Mouse (Mus musculus) lung, embryonic 15.5 days (tissue): ENCODE data around the gene Spdye4b. TPM values are rescaled to one million over a fixed set of nuclear protein-coding genes. Genes with fewer than 3 reads are reported as not detected.
"Not testable (repeated sequence)": the region's sequence is repeated elsewhere in the genome, so short reads cannot be mapped to it uniquely, and the experiment has no call there.

Experiments used
- ATAC-seq: fragments of 200-750 bp; cut with Nextera tagmentation; 2 replicates; pipeline ENCODE4 v1.8.0; 2017; ENCODE audit warnings: moderate number of reproducible peaks, borderline replicate concordance; ENCODE audit not compliant: low FRiP score, low TSS enrichment; ENCODE audit errors: extremely low read depth
- H3K27ac ChIP-seq: fragments of 300-500 bp; sonication (generic); 2 replicates; pipeline ENCODE4 v1.5.1; 2015; ENCODE audit warnings: moderate library complexity, mild to moderate bottlenecking, inconsistent platforms
- H3K27me3 ChIP-seq: fragments of 300-500 bp; sonication (generic); 2 replicates; pipeline ENCODE4 v1.6.1; 2015; ENCODE audit warnings: inconsistent platforms
- H3K36me3 ChIP-seq: fragments of 300-500 bp; sonication (generic); 2 replicates; pipeline ENCODE4 v1.6.1; 2015; ENCODE audit warnings: inconsistent platforms
- H3K4me1 ChIP-seq: fragments of 300-500 bp; sonication (generic); 2 replicates; pipeline ENCODE4 v1.6.1; 2015; ENCODE audit warnings: inconsistent platforms
- H3K4me2 ChIP-seq: fragments of 300-500 bp; sonication (generic); 2 replicates; pipeline ENCODE4 v1.6.1; 2015; ENCODE audit warnings: inconsistent platforms, mild to moderate bottlenecking, moderate library complexity
- H3K4me3 ChIP-seq: fragments of 300-500 bp; sonication (generic); 2 replicates; pipeline ENCODE4 v1.5.1; 2015; ENCODE audit warnings: mild to moderate bottlenecking, inconsistent platforms
- H3K9ac ChIP-seq: fragments of 300-500 bp; sonication (generic); 2 replicates; pipeline ENCODE4 v1.6.1; 2015; ENCODE audit warnings: inconsistent platforms
- H3K9me3 ChIP-seq: fragments of 300-500 bp; sonication (generic); 2 replicates; pipeline ENCODE4 v1.6.1; 2016; ENCODE audit warnings: inconsistent platforms
- WGBS: fragments of 180-500 bp; shearing (Covaris S2); methylation state at CpG from one replicate; pipeline ENCODE4 v1.1.7; 2015; 5-methylcytosine and 5-hydroxymethylcytosine counted together
- polyA plus RNA-seq: library from polyadenylated mRNA; unstranded; fragments of >200 nt; fragmentation: Nextera tagmentation; extraction: Ambion mirVana; gene quantifications from 2 replicates; pipeline ENCODE4 v1.2.1, GENCODE M21; 2015

Spdye4b gene
- polyA plus RNA-seq, 1 experiment from 2014 or later: not detected

GRCm38 (mm10) chr5:143165508-143166070 is 15.2 kb upstream of the Spdye4b start:
- Histone ChIP-seq H3K4me3 (no peak overlapping the region), H3K4me2 (peak overlapping the region; percentile 35; the same call in 1 of the 2 replicates), H3K9ac (no peak overlapping the region), H3K36me3 (no peaks in the 10 kb centered on the region), H3K27ac (no peak overlapping the region), H3K4me1 (peaks cover 7% of the 10 kb centered on the region; the same call in 1 of the 2 replicates), H3K27me3 (no peaks in the 10 kb centered on the region), H3K9me3 (no peaks in the 10 kb centered on the region)
- WGBS: 8% methylated on average over 18 of the region's 18 CpGs
- ATAC-seq: peak; percentile 72; the same call in 1 of the 2 replicates

GRCm38 (mm10) chr5:143175970-143176369 is 4.8 kb upstream of the Spdye4b start:
- H3K27me3 ChIP-seq: no peaks in the 10 kb centered on the region
- no peak for ATAC-seq
- H3K9me3 ChIP-seq: no peaks in the 10 kb centered on the region; the same call in 1 of the 2 replicates
- H3K4me2 ChIP-seq: no peak overlapping the region
- no peak overlapping the region for H3K27ac ChIP-seq
- 91% methylated on average over 4 of the region's 4 CpGs for WGBS
- H3K4me3 ChIP-seq: no peak overlapping the region
- H3K4me1 ChIP-seq: peaks cover 13% of the 10 kb centered on the region
- peaks cover 75% of the 10 kb centered on the region for H3K36me3 ChIP-seq
- H3K9ac ChIP-seq: no peak overlapping the region

- H3K36me3 ChIP-seq: peaks cover 58% of the 10 kb centered on the region
- no peak overlapping the region for H3K4me2 ChIP-seq
- WGBS: 88% methylated on average over 3 of the region's 3 CpGs
Measured at GRCm38 (mm10) chr5:143177541-143178200, 3.1 kb upstream of the Spdye4b start.

GRCm38 (mm10) chr5:143179179-143179578 is 1.6 kb upstream of the Spdye4b start:
- Histone ChIP-seq H3K9me3 (no peaks in the 10 kb centered on the region; the same call in 1 of the 2 replicates), H3K4me1 (peaks cover 13% of the 10 kb centered on the region), H3K9ac (no peak overlapping the region), H3K4me2 (peak overlapping the region; percentile 87), H3K36me3 (peaks cover 43% of the 10 kb centered on the region), H3K4me3 (peak overlapping the region; percentile 83), H3K27ac (no peak overlapping the region), H3K27me3 (no peaks in the 10 kb centered on the region)
- no peak for ATAC-seq
- WGBS: 29% methylated on average over 6 of the region's 6 CpGs

More at GRCm38 (mm10) chr5:143177541-143178200, 3.1 kb upstream of the Spdye4b start:
- H3K27me3 ChIP-seq: no peaks in the 10 kb centered on the region
- no peak overlapping the region for H3K9ac ChIP-seq
- peaks cover 13% of the 10 kb centered on the region for H3K4me1 ChIP-seq
- H3K4me3 ChIP-seq: no peak overlapping the region
- no peaks in the 10 kb centered on the region; the same call in 1 of the 2 replicates for H3K9me3 ChIP-seq
- ATAC-seq: no peak
- no peak overlapping the region for H3K27ac ChIP-seq

- ATAC-seq, H3K9me3 ChIP-seq, H3K27ac ChIP-seq, H3K9ac ChIP-seq, H3K4me1 ChIP-seq, H3K4me3 ChIP-seq, H3K4me2 ChIP-seq, H3K27me3 ChIP-seq, H3K36me3 ChIP-seq: not testable (repeated sequence)
- 71% methylated on average over 1 of the region's 1 CpGs for WGBS
Measured at GRCm38 (mm10) chr5:143188014-143188413, 7.2 kb downstream of the Spdye4b start.

- 86% methylated on average over 8 of the region's 8 CpGs for WGBS
Measured at GRCm38 (mm10) chr5:143192806-143193205, 12.0 kb downstream of the Spdye4b start.

GRCm38 (mm10) chr5:143194747-143195146 is 13.9 kb downstream of the Spdye4b start:
- not testable (repeated sequence) for H3K9ac ChIP-seq, H3K4me2 ChIP-seq, H3K4me1 ChIP-seq, H3K27me3 ChIP-seq, H3K4me3 ChIP-seq, H3K9me3 ChIP-seq, H3K27ac ChIP-seq, ATAC-seq, H3K36me3 ChIP-seq
- WGBS: 58% methylated on average over 8 of the region's 8 CpGs

More at GRCm38 (mm10) chr5:143192806-143193205, 12.0 kb downstream of the Spdye4b start:
- H3K4me3 ChIP-seq: no peak overlapping the region
- H3K27ac ChIP-seq: no peak overlapping the region
- no peaks in the 10 kb centered on the region for H3K9me3 ChIP-seq
- H3K36me3 ChIP-seq: no peaks in the 10 kb centered on the region
- H3K27me3 ChIP-seq: no peaks in the 10 kb centered on the region
- no peak overlapping the region for H3K9ac ChIP-seq
- H3K4me1 ChIP-seq: no peaks in the 10 kb centered on the region
- no peak for ATAC-seq
- no peak overlapping the region for H3K4me2 ChIP-seq

- Histone ChIP-seq H3K27me3 (no peaks in the 10 kb centered on the region), H3K9me3 (no peaks in the 10 kb centered on the region), H3K4me2 (no peak overlapping the region), H3K4me3 (no peak overlapping the region), H3K27ac (no peak overlapping the region), H3K9ac (no peak overlapping the region), H3K36me3 (no peaks in the 10 kb centered on the region), H3K4me1 (no peaks in the 10 kb centered on the region)
- no peak for ATAC-seq
- 57% methylated on average over 2 of the region's 2 CpGs for WGBS
Measured at GRCm38 (mm10) chr5:143195166-143195565, 14.3 kb downstream of the Spdye4b start.

- Histone ChIP-seq H3K27me3 (no peaks in the 10 kb centered on the region), H3K36me3 (no peaks in the 10 kb centered on the region), H3K27ac (no peak overlapping the region), H3K4me1 (no peaks in the 10 kb centered on the region), H3K9ac (no peak overlapping the region), H3K4me3 (no peak overlapping the region), H3K4me2 (no peak overlapping the region), H3K9me3 (no peaks in the 10 kb centered on the region)
- no peak for ATAC-seq
- 81% methylated on average over 4 of the region's 4 CpGs for WGBS
Measured at GRCm38 (mm10) chr5:143196506-143196905, 15.7 kb downstream of the Spdye4b start.

GRCm38 (mm10) chr5:143205015-143205414 is 24.2 kb downstream of the Spdye4b start:
- no peak for ATAC-seq
- Histone ChIP-seq H3K4me1 (no peaks in the 10 kb centered on the region), H3K4me3 (no peak overlapping the region), H3K27ac (no peak overlapping the region), H3K9me3 (no peaks in the 10 kb centered on the region), H3K36me3 (no peaks in the 10 kb centered on the region), H3K9ac (no peak overlapping the region), H3K4me2 (no peak overlapping the region), H3K27me3 (no peaks in the 10 kb centered on the region)
- 66% methylated on average over 3 of the region's 3 CpGs for WGBS

GRCm38 (mm10) chr5:143213832-143214231 is 33.0 kb downstream of the Spdye4b start:
- H3K9me3 ChIP-seq: no peaks in the 10 kb centered on the region
- no peaks in the 10 kb centered on the region for H3K36me3 ChIP-seq
- H3K27ac ChIP-seq: no peak overlapping the region
- H3K4me3 ChIP-seq: no peak overlapping the region
- no peaks in the 10 kb centered on the region for H3K27me3 ChIP-seq
- H3K4me2 ChIP-seq: no peak overlapping the region
- no peak overlapping the region for H3K9ac ChIP-seq
- WGBS: 81% methylated on average over 2 of the region's 2 CpGs
- ATAC-seq: no peak
- H3K4me1 ChIP-seq: no peaks in the 10 kb centered on the region

- Histone ChIP-seq H3K9me3 (no peaks in the 10 kb centered on the region), H3K4me1 (no peaks in the 10 kb centered on the region), H3K36me3 (no peaks in the 10 kb centered on the region), H3K27me3 (no peaks in the 10 kb centered on the region), H3K9ac (no peak overlapping the region), H3K27ac (no peak overlapping the region), H3K4me3 (no peak overlapping the region), H3K4me2 (no peak overlapping the region)
- 71% methylated on average over 5 of the region's 5 CpGs for WGBS
- no peak for ATAC-seq
Measured at GRCm38 (mm10) chr5:143220996-143221395, 40.2 kb downstream of the Spdye4b start.
